Mouse (Mus musculus) thymus, adult 2 months (tissue): ENCODE measurements around the gene Pcdh15.

Experiments
- CTCF ChIP-seq: fragments of 200-500 bp; IDR thresholded peaks from 2 replicates; pipeline ENCODE4 v1.5.1; 2012; ENCODE audit warnings: mild to moderate bottlenecking, control low read depth, low read length, moderate library complexity, borderline replicate concordance; ENCODE audit not compliant: control insufficient read depth, poor library complexity, insufficient read depth; ENCODE audit errors: extremely low read depth
- POLR2A ChIP-seq: fragments of 200-500 bp; IDR thresholded peaks from 2 replicates; pipeline ENCODE4 v1.6.1; 2012; ENCODE audit warnings: mild to moderate bottlenecking, low read length, control low read depth, moderate library complexity; ENCODE audit not compliant: control insufficient read depth, poor library complexity, insufficient read depth; ENCODE audit errors: extremely low read depth

DNA sequence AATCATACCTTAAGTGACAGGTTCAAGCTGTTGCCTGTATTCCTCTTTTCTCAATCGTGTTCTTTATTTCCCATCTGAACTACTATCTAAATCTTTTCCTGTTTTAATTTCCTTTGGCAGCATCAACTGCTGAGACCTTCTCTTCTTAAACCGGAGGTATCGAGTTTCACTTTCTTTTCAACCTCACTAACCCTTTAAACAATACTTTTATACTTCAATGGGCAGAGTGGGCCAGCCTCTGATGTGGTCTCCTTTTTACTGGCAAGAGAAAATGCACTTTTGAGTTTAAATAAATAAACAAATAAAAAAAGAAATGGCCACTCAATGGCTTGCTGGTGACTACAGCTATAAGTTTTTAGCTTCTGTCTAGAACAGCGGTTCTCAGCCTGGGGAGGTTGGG is 1537.9 kb downstream of the Pcdh15 start:
- no peak for TF ChIP-seq POLR2A
- no peak for TF ChIP-seq CTCF
